Mouse (Mus musculus) embryonic fibroblast, embryonic 13.5 days (primary cell): ENCODE data around the gene Dpp6.

Experiments
- CTCF ChIP-seq: IDR thresholded peaks from 2 replicates; pipeline ENCODE4 v1.5.1; 2011; ENCODE audit warnings: mild to moderate bottlenecking, control low read depth, low read length, moderate library complexity, borderline replicate concordance; ENCODE audit not compliant: insufficient read depth
- POLR2A ChIP-seq: IDR thresholded peaks from 2 replicates; pipeline ENCODE4 v1.6.1; 2011; ENCODE audit warnings: low read depth, mild to moderate bottlenecking, control low read depth, low read length, moderate library complexity

GRCm38 (mm10) chr5:27549291-27549690 is 732.3 kb downstream of the Dpp6 start:
- TF ChIP-seq CTCF = no peak
- TF ChIP-seq POLR2A = no peak
